Mouse (Mus musculus) myocyte (in vitro differentiated cells): ENCODE data around the gene Dhx34.

Experiments used
- MYOD1 ChIP-seq, 3 experiments: IDR thresholded peaks; one replicate each; pipeline ENCODE4 v1.6.1; 2011; ENCODE audit warnings: control low read depth in 2 of 3, low read depth in 2 of 3, mild to moderate bottlenecking in 2 of 3, moderate library complexity in 1 of 3; ENCODE audit not compliant: insufficient read length in 2 of 3, control insufficient read depth in 1 of 3
- TCF12 ChIP-seq: IDR thresholded peaks from one replicate; pipeline ENCODE4 v1.6.1; 2011; ENCODE audit warnings: mild to moderate bottlenecking, control low read depth; ENCODE audit not compliant: poor library complexity, insufficient read depth, severe bottlenecking

- TF ChIP-seq MYOD1 (IDR thresholded peaks at IDR 0.05; ENCODE audit: control insufficient read depth in 1 of 3, insufficient read length in 2 of 3, low read depth in 2 of 3), result no peak
- TF ChIP-seq TCF12, result no peak
Measured at GRCm38 (mm10) chr7:16241787-16242186, 19.9 kb upstream of the Dhx34 start.
